Mouse (Mus musculus): Measurements from ENCODE around the gene Treh.
A peak's percentile ranks its signal among the peaks of the same experiment; 100 is the strongest.
"Not testable (repeated sequence)": the region's sequence is repeated elsewhere in the genome, so short reads cannot be mapped to it uniquely, and the experiment has no call there.

The Treh gene

GRCm38 (mm10) chr9:44673005-44673404 is at the start of gene Treh:
Gene Treh (plus strand): TSS chr9:44673233.
- peak; percentile 85 for DNase-seq

DNA sequence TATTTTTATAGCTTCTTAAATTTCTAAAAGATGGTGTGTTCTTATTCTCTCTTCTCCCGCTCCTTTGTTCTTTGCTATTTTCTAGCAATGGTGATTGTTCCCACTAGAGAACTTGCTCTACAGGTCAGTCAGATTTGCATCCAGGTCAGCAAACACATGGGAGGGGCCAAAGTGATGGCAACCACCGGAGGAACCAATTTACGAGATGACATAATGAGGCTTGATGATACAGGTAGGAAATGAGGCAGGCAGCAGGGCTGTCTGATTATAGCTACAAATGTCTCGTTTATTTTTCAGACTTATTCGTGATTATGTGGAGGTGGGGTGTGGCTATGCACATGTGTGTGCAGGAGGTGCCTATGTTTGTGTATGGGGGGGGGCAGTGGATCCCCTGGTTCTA is 48.6 kb upstream of the Treh start:
- DNase-seq, result no peak

DNA sequence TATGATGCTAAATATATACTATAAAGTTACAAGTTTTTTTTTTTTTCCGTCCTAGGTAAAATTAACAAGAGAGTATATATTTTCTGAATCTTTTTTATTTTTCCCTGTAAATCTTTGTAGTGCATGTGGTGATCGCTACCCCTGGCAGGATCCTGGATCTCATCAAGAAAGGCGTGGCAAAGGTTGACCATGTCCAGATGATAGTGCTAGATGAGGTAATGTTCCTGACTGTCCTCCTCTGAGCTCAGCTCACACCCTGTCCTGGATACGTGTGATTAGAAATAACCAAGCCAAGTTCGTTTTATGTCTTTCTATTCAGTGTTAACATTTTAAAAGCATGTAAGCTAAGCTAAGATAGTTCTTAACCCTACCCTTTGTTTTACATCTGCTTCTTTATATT is 46.8 kb upstream of the Treh start:
- DNase-seq, result no peak

DNA sequence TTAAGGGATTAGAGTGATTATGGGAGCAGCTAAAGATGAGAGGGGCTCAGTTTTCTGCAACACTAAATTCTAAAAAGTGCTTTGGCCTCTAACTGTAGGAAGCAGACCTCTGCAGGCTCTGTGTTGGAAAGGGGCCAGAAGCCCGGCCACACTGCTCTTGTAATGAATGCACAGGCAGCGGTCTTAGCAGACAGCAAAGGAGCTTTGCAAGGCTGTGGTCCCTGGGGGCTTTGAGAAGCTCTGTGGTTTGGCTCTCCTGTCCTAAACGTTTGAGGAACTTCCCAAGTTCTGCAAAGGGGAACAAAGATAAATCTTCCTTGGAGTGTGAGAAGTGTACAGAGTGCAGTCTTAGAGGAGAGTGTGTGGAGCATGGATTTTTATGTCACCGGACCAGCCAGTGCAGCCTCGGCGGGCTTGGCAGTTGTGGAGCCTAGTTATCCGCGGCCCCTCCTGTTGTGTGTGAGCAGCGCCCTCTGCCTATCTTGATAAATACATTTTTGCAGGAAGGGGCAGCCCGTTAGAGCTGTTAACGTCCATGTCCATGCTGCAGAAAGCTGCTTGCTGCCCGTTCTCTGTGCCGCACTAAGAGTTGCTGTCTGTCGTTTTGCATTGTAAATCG is 35.4 kb upstream of the Treh start:
- DNase-seq, result peak; percentile 46

- peak; percentile 50 for DNase-seq
These were observed 34.3 kb upstream of the Treh start for GRCm38 (mm10) chr9:44638726-44639125.

DNA sequence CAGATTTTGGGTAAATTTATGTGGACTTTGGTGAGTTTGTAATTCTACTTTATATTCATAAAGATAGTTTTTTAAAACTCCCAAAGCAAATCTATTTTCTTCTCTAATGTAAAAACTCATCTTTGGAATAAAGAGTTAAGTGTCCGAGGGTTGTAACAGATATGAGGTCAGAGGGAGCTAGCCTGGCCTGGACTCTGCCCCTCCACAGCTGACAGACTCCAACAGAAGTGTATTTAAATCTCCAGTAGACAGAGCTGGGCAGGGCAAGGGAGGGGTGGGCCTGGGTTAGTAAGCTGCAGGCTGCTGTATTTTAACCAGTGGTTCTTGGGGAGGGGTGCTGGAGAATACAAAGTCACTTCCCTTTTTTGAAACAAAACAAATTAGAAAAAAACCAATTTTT is 33.0 kb upstream of the Treh start:
- DNase-seq, result not testable (repeated sequence)

DNA sequence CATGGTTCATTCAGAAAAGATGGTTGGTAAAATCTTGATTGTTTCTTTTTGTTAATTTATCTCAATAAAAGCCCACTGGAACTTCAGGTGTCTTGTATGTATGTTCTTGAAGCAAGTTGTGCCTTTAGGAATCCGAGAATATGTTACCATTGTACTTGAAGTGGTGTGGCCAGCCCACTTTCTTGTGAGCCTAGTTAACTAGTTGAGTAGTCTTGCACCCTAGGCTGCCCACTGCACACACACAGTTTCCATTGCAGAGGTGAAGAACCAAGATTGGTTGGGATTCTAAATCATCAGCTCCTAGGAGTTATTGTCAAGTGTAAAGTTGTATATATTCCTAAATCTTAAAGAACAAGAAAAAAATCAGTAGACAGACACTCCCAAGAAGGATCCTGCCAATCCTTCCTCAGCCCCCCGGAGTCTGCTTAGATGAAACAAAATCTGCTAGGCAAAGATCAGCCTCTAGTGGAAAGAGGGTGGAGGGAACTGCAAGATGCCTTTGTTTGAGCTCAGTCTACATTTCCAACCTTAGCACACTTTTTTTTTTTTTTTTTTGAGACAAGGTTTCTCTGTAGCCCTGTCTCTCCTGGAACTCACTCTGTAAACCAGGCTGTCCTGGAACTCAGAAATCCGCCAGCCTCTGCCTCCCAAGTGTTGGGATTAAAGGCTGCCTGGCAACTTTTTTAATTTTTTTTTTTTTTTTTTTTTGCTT is 32.2 kb upstream of the Treh start:
- DNase-seq, result no peak

DNA sequence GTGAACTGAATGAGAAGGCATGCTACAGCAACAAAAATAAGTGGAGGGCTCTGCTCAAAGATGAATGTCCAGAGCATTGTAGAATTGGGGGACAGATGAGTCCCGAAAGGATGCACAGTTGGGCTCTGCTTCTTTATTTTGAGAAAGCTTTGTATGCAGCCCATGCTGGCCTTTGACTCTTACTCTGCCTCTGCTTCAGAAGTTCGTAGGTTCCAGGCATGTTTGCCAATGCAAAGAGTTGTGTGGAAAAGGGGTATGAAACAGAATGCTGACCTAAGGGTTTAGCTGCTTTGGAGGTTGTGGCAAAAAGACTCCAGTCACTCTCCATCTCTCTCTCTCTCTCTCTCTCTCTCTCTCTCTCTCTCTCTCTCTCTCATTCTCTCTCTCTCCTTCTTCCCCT is 31.4 kb upstream of the Treh start:
- DNase-seq, result no peak

- DNase-seq, result no peak
These were observed 29.9 kb upstream of the Treh start for GRCm38 (mm10) chr9:44643103-44643502.

- DNase-seq, result no peak
These were observed 28.8 kb upstream of the Treh start for GRCm38 (mm10) chr9:44644186-44644585.

GRCm38 (mm10) chr9:44645481-44645880 is 27.6 kb upstream of the Treh start:
- peak; percentile 57 for DNase-seq

- DNase-seq, result no peak
These were observed 27.1 kb upstream of the Treh start for GRCm38 (mm10) chr9:44645924-44646323.

DNA sequence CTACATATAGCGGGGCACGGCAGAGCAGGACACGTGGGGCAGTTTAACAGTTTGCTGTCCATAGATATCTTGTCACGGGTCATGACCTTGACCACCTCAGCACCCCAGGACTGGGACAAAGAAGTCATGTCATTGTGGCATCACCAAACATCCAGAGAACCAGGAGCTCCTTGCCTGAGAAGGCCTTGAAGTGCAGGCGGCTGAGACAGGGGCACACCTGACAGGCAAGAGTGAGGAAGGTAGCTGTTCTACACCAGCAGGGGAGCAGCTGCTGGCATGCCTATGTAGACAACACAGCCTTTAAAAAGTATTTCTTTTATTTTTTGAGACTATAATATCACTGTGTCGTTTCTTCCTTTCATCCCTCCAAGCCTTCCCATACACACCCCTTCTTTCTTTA is 26.7 kb upstream of the Treh start:
- DNase-seq, result no peak

GRCm38 (mm10) chr9:44647026-44647425 is 26.0 kb upstream of the Treh start:
- no peak for DNase-seq

GRCm38 (mm10) chr9:44647656-44648055 is 25.4 kb upstream of the Treh start:
- no peak for DNase-seq

DNA sequence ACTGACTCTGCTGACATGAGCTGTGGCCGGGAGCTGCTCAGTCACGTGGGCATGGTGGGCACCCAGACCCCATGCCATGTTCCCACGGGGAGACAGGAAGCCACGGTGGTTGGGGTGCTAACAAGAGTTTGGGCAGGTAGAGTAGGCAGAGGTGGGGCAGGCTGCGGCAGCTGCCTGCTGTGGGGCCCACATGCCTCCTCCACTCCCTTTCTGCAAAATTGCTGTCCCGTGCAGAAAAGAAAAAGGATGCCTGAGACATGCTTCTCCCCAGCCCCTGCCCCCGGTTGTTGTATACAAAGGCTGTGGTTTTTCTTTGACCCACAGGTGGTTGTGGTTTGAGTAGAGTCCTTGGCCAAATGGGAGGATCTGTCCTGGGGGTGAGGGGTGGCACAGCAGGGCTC is 24.2 kb upstream of the Treh start:
- DNase-seq, result no peak

GRCm38 (mm10) chr9:44652027-44652426 is 21.0 kb upstream of the Treh start:
- DNase-seq, result peak; percentile 79

- DNase-seq, result no peak
These were observed 19.1 kb upstream of the Treh start for GRCm38 (mm10) chr9:44653896-44654295.

- peak; percentile 71 for DNase-seq
These were observed 17.7 kb upstream of the Treh start for GRCm38 (mm10) chr9:44655098-44656066.

- DNase-seq, result no peak
These were observed 9.3 kb upstream of the Treh start for GRCm38 (mm10) chr9:44663706-44664105.

- no peak for DNase-seq
These were observed 1.6 kb upstream of the Treh start for GRCm38 (mm10) chr9:44671416-44671815.

DNA sequence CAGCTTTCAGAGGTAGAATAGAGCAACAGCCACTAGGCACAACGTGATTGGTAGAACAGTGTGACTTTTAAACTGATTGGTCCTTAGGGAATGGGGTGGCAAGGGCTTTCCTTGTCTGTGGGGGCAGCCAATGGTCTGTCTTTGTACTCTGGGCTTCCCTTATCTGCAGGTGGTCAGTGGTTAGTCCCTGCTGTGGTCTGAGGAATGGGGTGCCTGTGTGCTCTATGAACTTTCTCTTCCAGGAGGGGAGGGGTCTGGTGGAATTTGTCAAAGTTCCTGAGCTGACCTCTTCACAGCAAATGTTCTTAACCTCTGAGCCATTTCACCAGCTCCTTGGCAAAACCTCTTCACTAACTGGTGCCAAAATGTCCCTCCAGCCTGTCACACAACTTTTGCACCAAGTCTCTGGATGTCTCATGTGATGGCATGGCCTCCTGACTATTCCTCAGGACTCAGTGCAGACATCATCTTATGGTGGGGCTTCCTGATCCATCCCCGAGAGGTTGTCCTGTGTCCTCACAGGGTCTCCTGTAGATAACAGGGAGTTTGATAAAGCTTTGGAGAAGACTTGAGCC is 655 bp upstream of the Treh start:
- peak; percentile 33 for DNase-seq

GRCm38 (mm10) chr9:44678288-44678871 is 5.3 kb downstream of the Treh start:
- no peak for DNase-seq
